Mouse (Mus musculus) kidney, adult 18-20 months (tissue): ENCODE data around the gene Prkcsh.

ENCODE experiments used
- DNase-seq: peaks from one replicate; pipeline ENCODE4 v3.0.0; 2021

Gene Prkcsh

GRCm38 (mm10) chr9:22002194-22003162, at the start of gene Prkcsh, which contains the start of gene Ccdc151:
Prkcsh (plus strand) TSS chr9:22002806.
Ccdc151 (minus strand) TSS chr9:22002634.
- peak; percentile 99 for DNase-seq

- no peak for DNase-seq
Observed at GRCm38 (mm10) chr9:21953600-21953999, 49.0 kb upstream of the Prkcsh start.

GRCm38 (mm10) chr9:21954635-21955034, 48.0 kb upstream of the Prkcsh start:
- no peak for DNase-seq

- no peak for DNase-seq
Observed at GRCm38 (mm10) chr9:21955225-21955569, 47.4 kb upstream of the Prkcsh start.

GRCm38 (mm10) chr9:21955570-21956281, 46.9 kb upstream of the Prkcsh start, which contains the start of gene Swsap1:
Swsap1 (plus strand) TSS chr9:21955755.
- DNase-seq, result peak; percentile 100

- no peak for DNase-seq
Observed at GRCm38 (mm10) chr9:21958372-21958771, 44.2 kb upstream of the Prkcsh start.

GRCm38 (mm10) chr9:21959244-21959643, 43.4 kb upstream of the Prkcsh start:
- no peak for DNase-seq

- peak; percentile 34 for DNase-seq
Observed at GRCm38 (mm10) chr9:21960135-21960534, 42.5 kb upstream of the Prkcsh start.

GRCm38 (mm10) chr9:21960558-21961208, 41.9 kb upstream of the Prkcsh start:
- peak; percentile 51 for DNase-seq

- DNase-seq, result peak; percentile 29
Observed at GRCm38 (mm10) chr9:21961366-21961980, 41.1 kb upstream of the Prkcsh start.

GRCm38 (mm10) chr9:21962010-21962409, 40.6 kb upstream of the Prkcsh start:
- DNase-seq, result no peak

GRCm38 (mm10) chr9:21962416-21963059, 40.1 kb upstream of the Prkcsh start:
- DNase-seq, result peak; percentile 48

GRCm38 (mm10) chr9:21963417-21963816, 39.2 kb upstream of the Prkcsh start, which contains the start of gene Epor:
Epor (minus strand) TSS chr9:21963506.
- DNase-seq, result peak; percentile 46

- no peak for DNase-seq
Observed at GRCm38 (mm10) chr9:21968883-21969282, 33.7 kb upstream of the Prkcsh start.

GRCm38 (mm10) chr9:21969304-21969703, 33.3 kb upstream of the Prkcsh start:
- no peak for DNase-seq

- no peak for DNase-seq
Observed at GRCm38 (mm10) chr9:21976626-21977175, 25.9 kb upstream of the Prkcsh start.

GRCm38 (mm10) chr9:21977331-21977730, 25.3 kb upstream of the Prkcsh start:
- no peak for DNase-seq

GRCm38 (mm10) chr9:21977972-21978371, 24.6 kb upstream of the Prkcsh start:
- DNase-seq, result peak; percentile 54

GRCm38 (mm10) chr9:21978398-21979128, 24.0 kb upstream of the Prkcsh start:
- peak; percentile 28 for DNase-seq

- DNase-seq, result no peak
Observed at GRCm38 (mm10) chr9:21983911-21984310, 18.7 kb upstream of the Prkcsh start.
